Mouse (Mus musculus) kidney, adult 18-20 months (tissue): ENCODE data around the gene Draxin.

ENCODE experiments used
- DNase-seq: peaks from one replicate; pipeline ENCODE4 v3.0.0; 2021

The Draxin gene

GRCm38 (mm10) chr4:148112519-148112918 is 18.0 kb downstream of the Draxin start:
- no peak for DNase-seq

- DNase-seq: no peak
These were observed 21.3 kb downstream of the Draxin start for GRCm38 (mm10) chr4:148109215-148109614.

DNA sequence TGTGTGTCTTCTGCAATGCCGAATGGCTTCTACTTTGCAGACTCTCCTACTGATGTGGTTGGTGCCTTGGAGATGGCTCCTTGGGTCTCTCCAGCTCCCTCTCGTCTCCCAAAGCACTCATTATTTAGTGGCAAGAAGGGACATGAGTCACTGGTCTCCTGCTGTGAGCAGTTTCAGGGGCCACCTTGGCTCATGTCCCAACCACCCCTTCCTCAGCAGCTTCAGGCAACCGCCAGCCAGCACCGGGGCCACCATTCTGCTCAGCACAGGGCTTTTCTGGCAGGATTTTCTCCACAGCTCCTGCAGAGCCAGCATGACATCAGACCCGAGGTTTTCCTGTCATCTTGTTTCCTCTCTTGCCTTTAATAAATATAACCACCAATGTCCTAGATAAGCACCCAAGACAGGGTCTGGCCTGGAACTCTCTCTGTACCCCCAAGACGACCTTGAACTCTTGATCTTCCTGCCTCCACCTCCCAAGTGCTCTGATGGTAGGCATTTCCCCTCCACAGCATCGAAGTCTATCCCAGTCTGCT is 21.9 kb downstream of the Draxin start:
- no peak for DNase-seq

DNA sequence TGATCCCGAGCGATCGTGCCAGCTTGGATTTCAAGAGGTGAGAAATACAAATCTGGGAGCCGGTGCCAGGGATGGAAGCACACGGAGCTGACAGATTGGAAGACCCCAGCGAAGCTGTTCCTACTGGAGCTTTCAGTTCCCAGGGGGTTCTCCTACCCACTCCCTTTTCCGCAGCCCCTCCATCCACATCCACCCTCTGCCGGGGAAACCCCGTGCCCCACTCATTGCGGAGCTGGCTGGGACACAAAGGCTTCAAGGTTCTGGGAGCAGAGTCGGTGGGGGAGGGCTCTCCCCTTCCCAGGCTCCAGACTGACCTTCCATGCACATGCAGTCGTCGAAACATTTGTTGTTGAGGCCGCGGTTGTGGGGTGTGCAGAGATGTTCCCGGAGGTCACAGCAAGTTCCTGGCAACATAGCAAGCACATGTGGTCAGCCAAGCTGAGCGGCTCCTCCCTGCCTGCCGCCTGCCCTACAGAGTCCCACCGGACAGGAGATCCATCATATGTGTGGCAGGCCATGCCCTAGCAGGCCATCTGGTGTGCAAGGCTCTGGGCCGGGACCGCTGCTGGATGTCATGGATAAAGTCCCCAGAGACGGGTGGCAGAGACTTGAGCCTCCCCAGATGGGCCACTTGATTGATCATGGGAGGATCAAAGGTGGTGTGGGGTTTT is 22.7 kb downstream of the Draxin start:
- DNase-seq: no peak

DNA sequence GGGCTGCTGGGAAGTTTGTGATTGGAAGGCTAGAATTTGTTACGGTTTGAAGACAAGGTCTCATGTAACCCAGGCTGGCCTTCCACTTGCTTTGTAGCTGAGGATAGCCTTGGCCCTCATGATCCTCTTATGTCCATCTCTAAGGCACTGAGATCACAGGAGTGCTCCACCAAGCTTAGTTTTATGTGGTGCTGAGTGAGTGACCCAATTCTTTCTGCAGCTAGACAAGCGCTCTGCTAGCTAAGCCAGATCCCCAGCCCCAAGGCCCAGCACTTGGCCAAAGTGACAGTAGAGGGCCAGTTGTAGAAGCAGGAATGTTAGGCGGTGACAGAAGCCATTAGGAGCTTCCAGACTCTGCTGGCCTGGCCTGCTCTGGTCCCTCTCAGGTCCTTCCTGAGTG is 26.4 kb downstream of the Draxin start:
- no peak for DNase-seq

- DNase-seq: peak; percentile 64
These were observed 28.5 kb downstream of the Draxin start for GRCm38 (mm10) chr4:148101801-148102527.

- no peak for DNase-seq
These were observed 31.8 kb downstream of the Draxin start for GRCm38 (mm10) chr4:148098666-148099065.

GRCm38 (mm10) chr4:148097936-148098335 is 32.6 kb downstream of the Draxin start:
- DNase-seq: no peak

DNA sequence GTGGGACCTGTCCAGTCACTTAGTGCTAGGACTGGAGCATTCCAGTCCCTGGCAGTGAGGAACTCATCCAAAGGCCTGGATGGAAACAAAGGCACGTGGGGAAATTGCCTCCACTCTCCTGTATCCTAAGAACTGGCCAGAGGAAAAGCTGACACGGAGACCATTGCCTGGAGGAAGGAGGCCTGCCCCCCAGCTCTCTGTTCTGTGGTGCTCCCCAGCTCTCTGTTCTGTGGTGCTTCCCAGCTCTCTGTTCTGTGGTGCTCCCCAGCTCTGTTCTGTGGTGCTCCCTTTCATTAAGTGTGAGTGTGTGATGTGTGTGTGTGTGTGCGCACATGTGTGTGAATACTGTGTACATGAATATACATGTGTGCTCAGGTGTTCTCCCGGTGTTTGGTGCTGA is 35.4 kb downstream of the Draxin start:
- no peak for DNase-seq

DNA sequence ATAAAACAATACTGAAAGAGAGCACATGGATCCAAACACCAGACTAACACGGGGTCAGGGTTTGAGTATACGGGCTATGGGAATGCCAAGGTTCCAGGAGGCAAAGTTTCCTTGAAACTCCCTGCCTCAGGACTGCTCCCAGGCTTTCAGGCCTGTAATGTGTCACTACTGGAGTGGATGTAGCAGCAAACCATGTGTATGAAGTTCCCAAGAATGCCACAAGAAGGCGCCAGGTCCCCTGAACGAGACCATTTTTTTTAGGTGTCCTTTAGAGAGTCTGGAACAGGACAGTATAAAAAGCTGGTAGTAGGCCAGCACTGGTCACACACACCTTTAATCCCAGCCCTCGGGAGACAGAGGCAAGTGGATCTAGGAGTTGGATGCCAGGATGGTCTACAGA is 36.3 kb downstream of the Draxin start:
- DNase-seq: no peak

DNA sequence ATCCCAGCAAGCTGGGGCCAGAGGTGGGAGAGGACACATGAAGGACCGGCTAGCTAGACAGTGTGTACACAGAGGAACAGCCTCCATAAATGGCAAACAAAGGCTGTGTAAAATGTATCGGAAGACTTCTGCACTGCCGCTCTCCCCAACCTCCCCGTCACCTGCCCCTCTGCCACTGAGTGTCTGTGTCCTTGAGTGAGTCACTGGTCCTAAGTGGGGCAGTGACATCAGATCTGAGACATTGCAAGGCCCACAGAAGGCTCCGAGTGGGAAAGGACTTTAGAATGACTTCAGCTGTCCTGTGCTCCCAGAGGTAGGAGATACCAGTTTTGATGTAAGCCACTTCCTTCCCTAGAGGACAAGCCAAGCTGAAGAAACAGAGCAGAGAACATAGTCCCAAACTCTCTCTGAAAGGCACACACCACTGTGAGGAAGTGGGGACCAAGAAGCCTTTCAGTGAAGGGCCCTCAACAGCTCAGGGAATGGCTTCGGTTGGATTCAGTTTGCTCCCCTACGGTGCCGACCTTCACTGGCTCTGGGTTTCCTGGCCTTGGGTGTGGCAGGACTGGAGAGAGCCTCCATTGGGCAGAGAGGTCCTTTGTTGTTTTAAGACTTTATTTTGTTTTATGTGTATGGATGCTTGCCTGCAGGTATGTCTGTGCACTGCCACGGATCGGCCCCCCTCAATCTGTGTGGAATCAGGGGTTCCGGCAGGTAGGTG is 37.8 kb downstream of the Draxin start:
- no peak for DNase-seq

GRCm38 (mm10) chr4:148091181-148091580 is 39.3 kb downstream of the Draxin start:
- DNase-seq: no peak

DNA sequence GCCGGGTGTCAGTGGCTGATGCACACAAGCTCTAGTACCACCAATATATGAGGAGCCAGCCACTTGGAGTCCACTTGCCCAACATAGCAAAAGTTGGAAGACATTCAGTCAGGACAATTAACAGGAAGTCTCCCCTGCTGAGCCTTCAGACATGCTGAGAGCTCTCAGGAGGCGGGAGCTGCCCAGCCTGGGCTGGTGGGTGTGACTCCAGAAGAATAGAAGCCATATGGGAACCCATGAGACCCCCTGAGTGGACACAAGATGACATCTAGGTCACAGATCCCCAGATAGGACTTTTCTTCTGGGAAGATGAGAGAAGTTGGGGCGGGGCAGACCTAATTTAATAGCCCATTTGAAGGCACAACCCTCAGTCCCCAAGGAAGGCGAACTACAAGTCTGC is 41.3 kb downstream of the Draxin start:
- no peak for DNase-seq

GRCm38 (mm10) chr4:148087907-148088527 is 42.5 kb downstream of the Draxin start, which contains the start of gene Agtrap:
Gene Agtrap, minus strand, starts transcription at chr4:148088031.
- peak; percentile 97 for DNase-seq

GRCm38 (mm10) chr4:148087091-148087906 is 43.2 kb downstream of the Draxin start:
- DNase-seq: peak; percentile 66

- no peak for DNase-seq
These were observed 44.6 kb downstream of the Draxin start for GRCm38 (mm10) chr4:148085907-148086305.

GRCm38 (mm10) chr4:148085131-148085906 is 45.2 kb downstream of the Draxin start:
- DNase-seq: peak; percentile 38

- DNase-seq: peak; percentile 54
These were observed 46.2 kb downstream of the Draxin start for GRCm38 (mm10) chr4:148084261-148084714.

DNA sequence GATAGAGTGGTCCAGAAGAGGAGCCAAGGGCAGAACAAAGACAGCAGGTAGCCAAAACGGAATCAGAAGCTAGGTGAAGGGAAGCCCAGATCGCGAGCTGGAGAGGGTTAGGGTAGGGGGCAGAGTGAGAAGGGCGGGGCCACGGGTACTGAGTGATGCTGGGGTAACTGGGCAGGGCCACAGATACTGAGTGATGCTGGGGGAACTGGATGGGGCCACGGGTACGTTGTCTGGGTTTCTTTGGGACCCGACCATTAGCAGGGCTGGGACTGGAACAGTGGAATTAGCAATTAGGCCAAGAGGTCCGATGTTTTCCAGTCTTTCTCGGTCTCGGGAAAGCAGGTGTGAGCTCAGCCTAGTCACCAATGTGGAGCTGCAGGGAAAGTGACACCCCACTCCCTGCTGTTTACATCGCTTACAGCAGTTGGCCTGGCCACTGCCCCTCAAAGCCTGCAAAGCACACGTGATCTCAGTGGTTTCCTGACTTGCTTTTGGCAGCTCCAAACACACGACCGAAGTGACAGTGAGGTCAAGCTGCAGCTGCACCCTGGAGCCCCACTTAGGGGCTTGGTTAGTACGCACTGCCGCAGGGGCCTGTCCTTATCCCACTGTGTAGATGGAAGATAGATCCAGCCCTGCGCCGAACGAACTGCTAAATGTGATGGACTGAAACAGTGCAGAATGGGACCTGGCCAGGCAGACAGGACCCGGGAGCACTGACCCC is 47.2 kb downstream of the Draxin start:
- peak; percentile 56 for DNase-seq

DNA sequence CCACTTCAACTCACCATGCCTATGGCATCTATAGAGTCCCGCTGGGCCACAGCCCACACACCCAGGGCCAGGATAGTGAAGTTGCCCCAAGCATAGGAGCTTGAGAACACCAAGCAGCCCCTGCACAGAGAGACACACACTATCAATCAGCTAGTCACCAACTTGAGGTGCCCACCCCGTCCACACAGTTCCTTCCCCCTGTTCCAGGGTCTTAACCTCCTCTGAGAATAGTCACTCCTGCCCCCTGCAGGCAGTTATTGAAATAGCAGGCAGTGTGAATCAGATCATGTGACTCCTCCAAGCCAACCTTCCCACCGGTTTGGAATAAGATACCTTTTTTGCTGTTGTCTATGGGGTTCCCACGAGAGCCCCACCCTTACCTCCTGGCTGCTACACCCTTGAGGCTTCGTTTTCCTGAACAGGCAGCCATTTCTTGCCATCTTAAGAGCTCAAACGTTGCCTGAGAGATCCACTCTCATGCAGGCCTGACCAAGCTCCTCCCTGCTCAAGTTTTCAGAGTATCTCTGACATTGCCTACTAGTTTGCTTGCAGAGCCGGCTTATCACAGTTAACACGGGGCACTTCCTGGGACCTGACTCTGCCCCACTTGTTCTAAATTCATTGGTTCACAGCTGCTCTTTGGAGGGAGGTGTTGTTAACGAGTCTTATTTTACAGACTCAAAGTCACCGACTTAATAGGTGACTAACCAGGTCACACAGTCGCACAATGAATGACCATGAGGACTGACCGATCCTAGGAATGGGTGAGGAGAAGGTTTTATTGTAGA is 48.0 kb downstream of the Draxin start:
- peak; percentile 68 for DNase-seq
